Mouse (Mus musculus) E14TG2a.4 (cell line): ENCODE results near the gene Smn1.
A peak's percentile ranks its signal among the peaks of the same experiment; 100 is the strongest.
"Not testable (repeated sequence)": the region's sequence is repeated elsewhere in the genome, so short reads cannot be mapped to it uniquely, and the experiment has no call there.

Experiments used
- H3K27me3 ChIP-seq: 2 replicates; pipeline ENCODE4 v1.6.1; 2014; ENCODE audit warnings: low read length, control low read depth; ENCODE audit not compliant: insufficient read depth
- H3K36me3 ChIP-seq: 2 replicates; pipeline ENCODE4 v1.6.1; 2014; ENCODE audit warnings: low read length, control low read depth; ENCODE audit not compliant: insufficient read depth
- H3K4me1 ChIP-seq: replicated peaks from 2 replicates; pipeline ENCODE4 v1.6.1; 2014; ENCODE audit warnings: low read depth, low read length, control low read depth
- H3K4me3 ChIP-seq: replicated peaks from 2 replicates; pipeline ENCODE4 v1.5.1; 2014; ENCODE audit warnings: mild to moderate bottlenecking, low read length
- H3K9me3 ChIP-seq: 2 replicates; pipeline ENCODE4 v1.6.1; 2014; ENCODE audit warnings: low read length, control low read depth
- CTCF ChIP-seq: conservative IDR thresholded peaks from 2 replicates; pipeline ENCODE4 v1.5.1; 2014; ENCODE audit warnings: low read length
- NANOG ChIP-seq: IDR thresholded peaks from 2 replicates; pipeline ENCODE4 v1.6.1; 2014; ENCODE audit warnings: borderline replicate concordance, low read length, mixed read lengths
- POU5F1 ChIP-seq: IDR thresholded peaks from 2 replicates; pipeline ENCODE4 v1.6.1; 2014; ENCODE audit warnings: low read length, borderline replicate concordance

The Smn1 gene

DNA sequence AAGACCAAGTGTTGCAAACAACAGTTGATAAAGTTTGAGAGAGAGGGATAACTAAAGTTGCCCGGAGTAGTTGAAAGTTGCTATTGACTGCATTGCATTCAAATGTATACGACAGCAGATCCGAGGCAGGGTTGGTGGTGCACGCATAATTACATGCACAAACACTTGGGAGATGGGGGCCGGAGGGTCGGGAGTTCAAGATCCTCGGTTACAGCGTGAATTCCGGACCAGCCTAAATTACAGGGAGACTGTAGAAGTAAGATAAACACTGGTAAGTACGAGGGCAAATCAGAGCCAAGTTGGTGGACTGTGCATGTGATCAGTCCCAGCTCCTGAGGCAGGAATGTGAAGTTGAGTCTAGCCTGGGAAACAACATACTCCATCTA, 599 bp downstream of the Smn1 start:
- H3K36me3 ChIP-seq, result peaks cover 37% of the 10 kb centered on the region
- no peaks in the 10 kb centered on the region for H3K9me3 ChIP-seq
- H3K27me3 ChIP-seq, result no peaks in the 10 kb centered on the region
- peaks cover 16% of the 10 kb centered on the region for H3K4me1 ChIP-seq
- no peak for TF ChIP-seq NANOG
- no peak for TF ChIP-seq POU5F1
- TF ChIP-seq CTCF, result no peak
- H3K4me3 ChIP-seq, result peak overlapping the region; percentile 99

DNA sequence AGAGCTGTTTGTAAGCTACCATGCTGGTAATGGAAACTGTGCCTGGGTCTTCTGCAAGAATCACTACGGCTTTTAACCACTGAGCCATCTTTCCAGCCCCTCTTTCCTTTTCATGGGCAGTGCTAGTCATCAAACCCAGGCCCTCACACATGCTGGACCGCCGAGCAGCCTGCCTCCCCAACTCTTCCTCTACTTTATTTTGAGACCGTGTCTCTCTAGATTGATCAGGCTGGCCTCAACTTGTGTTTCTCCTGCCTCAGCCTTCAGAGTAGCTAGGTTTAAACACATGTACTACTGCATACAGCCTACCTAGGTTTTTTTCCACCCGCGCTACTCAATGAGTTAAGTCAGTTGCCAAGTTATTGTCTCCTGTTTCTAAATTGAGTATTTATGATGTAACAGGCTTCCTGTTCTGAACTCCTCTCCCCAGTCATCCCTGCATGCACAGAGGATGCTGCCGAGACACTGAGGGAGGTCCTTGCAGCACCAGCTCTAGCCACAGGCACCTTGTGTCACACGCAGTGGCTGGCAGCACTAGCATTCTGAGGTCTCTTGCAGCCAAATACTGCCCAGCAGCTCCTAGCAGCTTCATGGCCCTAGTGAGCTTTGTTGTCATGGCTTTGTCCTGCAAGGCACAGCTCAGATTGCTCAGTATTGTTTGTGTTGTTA, 17.1 kb downstream of the Smn1 start:
- TF ChIP-seq POU5F1 (no peak), NANOG (no peak), CTCF (no peak)
- H3K4me1 ChIP-seq, result no peaks in the 10 kb centered on the region
- H3K9me3 ChIP-seq, result no peaks in the 10 kb centered on the region
- H3K36me3 ChIP-seq, result peaks cover 25% of the 10 kb centered on the region
- no peaks in the 10 kb centered on the region for H3K27me3 ChIP-seq
- H3K4me3 ChIP-seq, result no peak overlapping the region

- H3K36me3 ChIP-seq, result no peaks in the 10 kb centered on the region
- peaks cover 19% of the 10 kb centered on the region for H3K9me3 ChIP-seq
- H3K27me3 ChIP-seq, result 0 out of 2 replicates have a peak, but pooled peaks cover 2% of the 10 kb centered on the region
- TF ChIP-seq POU5F1, result no peak
- no peak for TF ChIP-seq NANOG
- H3K4me3 ChIP-seq, result no peak overlapping the region
- no peaks in the 10 kb centered on the region for H3K4me1 ChIP-seq
Measured at GRCm38 (mm10) chr13:100152659-100153058, 28.0 kb downstream of the Smn1 start.

GRCm38 (mm10) chr13:100156624-100157023, 32.0 kb downstream of the Smn1 start:
- Histone ChIP-seq H3K4me3 (no peak overlapping the region), H3K9me3 (peaks cover 38% of the 10 kb centered on the region), H3K27me3 (no peaks in the 10 kb centered on the region), H3K4me1 (no peaks in the 10 kb centered on the region), H3K36me3 (no peaks in the 10 kb centered on the region)
- TF ChIP-seq NANOG (no peak), CTCF (no peak), POU5F1 (no peak)

DNA sequence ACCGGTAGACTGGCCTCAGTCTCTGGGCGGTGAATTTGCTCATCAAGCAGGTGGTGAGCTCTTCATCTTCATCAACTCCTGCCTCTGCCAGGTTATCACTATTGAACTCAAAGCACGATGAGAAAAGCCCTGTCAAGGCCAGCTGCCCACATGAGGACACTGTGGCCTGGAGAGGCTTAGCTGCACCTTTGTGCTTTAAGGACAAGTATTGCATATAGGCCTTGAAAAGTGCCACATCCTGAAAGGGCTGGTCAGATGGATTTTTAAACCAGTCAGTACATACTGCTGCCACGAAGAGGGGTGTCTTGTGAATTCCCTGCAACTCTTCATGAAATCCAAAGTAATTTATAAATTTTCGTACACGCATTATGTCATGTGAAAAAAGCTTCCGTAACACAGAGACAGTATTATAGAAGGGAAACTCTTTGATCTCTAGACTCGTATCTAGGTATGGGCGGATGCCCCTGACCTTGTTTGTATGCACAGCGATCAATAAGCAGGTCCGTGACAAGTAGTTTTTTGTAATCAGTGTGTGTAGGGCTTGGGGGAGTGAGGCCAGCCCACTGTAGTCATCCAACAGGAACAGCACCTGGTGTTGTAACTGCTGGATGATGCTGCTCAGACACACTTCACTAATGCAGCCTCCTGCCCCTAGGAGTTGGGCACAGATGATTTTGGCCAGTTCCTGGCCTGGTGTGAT, 36.7 kb downstream of the Smn1 start:
- not testable (repeated sequence) for H3K4me1 ChIP-seq, H3K27me3 ChIP-seq, H3K4me3 ChIP-seq, H3K36me3 ChIP-seq
- peaks cover 32% of the 10 kb centered on the region for H3K9me3 ChIP-seq

GRCm38 (mm10) chr13:100162467-100162866, 37.8 kb downstream of the Smn1 start:
- H3K27me3 ChIP-seq, H3K36me3 ChIP-seq, H3K4me1 ChIP-seq, H3K4me3 ChIP-seq: not testable (repeated sequence)
- peaks cover 20% of the 10 kb centered on the region for H3K9me3 ChIP-seq

- not testable (repeated sequence) for H3K27me3 ChIP-seq, H3K4me3 ChIP-seq, H3K4me1 ChIP-seq, H3K9me3 ChIP-seq, H3K36me3 ChIP-seq
Measured at GRCm38 (mm10) chr13:100166378-100166777, 41.7 kb downstream of the Smn1 start.

DNA sequence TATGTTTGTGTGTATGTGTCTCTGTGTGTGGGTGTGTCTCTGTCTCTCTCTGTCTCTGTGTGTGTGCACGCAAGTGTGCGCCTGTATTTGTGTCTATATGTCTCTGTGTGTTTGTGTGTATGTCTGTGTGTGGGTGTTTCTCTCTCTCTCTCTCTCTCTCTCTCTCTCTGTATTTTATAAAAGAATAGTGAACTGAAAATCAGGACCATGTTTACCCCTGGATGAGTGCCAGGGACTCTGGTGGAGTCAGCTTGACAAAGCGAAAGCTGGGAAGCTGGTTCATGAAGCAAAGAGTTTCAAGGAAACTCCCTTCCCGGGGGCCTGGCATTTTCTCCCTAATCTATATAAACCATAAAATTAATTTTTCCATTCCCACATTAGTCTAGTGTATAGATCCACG, 49.7 kb downstream of the Smn1 start:
- H3K4me1 ChIP-seq, H3K4me3 ChIP-seq, H3K27me3 ChIP-seq, H3K36me3 ChIP-seq: not testable (repeated sequence)
- peaks cover 14% of the 10 kb centered on the region; the same call in 1 of the 2 replicates for H3K9me3 ChIP-seq

DNA sequence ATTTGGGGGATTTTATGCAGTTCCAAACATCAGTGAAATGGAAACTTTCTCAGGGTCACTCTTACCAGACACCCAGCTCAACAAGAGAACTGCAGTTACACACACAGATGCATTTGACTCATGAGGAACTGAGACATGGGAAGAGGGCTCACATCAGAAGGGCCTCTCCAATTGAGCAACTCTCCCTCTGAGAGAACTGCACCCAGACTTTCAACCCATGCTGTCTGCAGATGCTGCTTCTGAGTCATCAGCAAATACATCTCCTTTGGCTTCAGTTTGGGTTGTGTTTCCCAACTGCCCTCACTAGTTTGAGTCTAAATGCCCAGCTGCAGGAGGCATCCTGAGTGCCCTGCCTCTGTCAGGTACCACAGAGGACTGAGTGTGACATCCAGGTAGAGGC, 58.5 kb downstream of the Smn1 start:
- not testable (repeated sequence) for H3K9me3 ChIP-seq, H3K4me3 ChIP-seq, H3K36me3 ChIP-seq, H3K4me1 ChIP-seq, H3K27me3 ChIP-seq
